Mouse (Mus musculus) erythroblast, embryonic 14.5 days (primary cell): ENCODE measurements at regions not wholly inside any gene's neighbourhood (a gene's known extent, or its start where the extent isn't known, plus 50 kb on each side); places are given as distances from the start of the nearest gene placed in this dataset.

Experiments used
- H3K27me3 ChIP-seq: 2 replicates; pipeline ENCODE4 v1.6.1; 2012; ENCODE audit warnings: inconsistent platforms; ENCODE audit not compliant: control insufficient read depth
- H3K36me3 ChIP-seq: 2 replicates; pipeline ENCODE4 v1.6.1; 2012; ENCODE audit warnings: mild to moderate bottlenecking, inconsistent platforms; ENCODE audit not compliant: control insufficient read depth
- H3K4me1 ChIP-seq: 2 replicates; pipeline ENCODE4 v1.6.1; 2012; ENCODE audit warnings: inconsistent platforms; ENCODE audit not compliant: control insufficient read depth
- H3K4me3 ChIP-seq: replicated peaks from 2 replicates; pipeline ENCODE3; 2012; ENCODE audit warnings: moderate library complexity, mild to moderate bottlenecking, inconsistent platforms
- H3K9me3 ChIP-seq: 2 replicates; pipeline ENCODE4 v1.6.1; 2012; ENCODE audit warnings: low read length, inconsistent platforms, mixed read lengths; ENCODE audit not compliant: control insufficient read depth
- GATA1 ChIP-seq: IDR thresholded peaks from 2 replicates; pipeline ENCODE4 v1.6.1; 2012; ENCODE audit warnings: low read length, inconsistent platforms, mixed read lengths
- TAL1 ChIP-seq: IDR thresholded peaks from 3 replicates; pipeline ENCODE4 v1.6.1; 2012; ENCODE audit warnings: low read length, inconsistent platforms, mixed read lengths

GRCm38 (mm10) chr10:17427316-17427715, 295.7 kb upstream of the Cited2 start:
- H3K9me3 ChIP-seq = no peaks in the 10 kb centered on the region
- no peak overlapping the region for H3K4me3 ChIP-seq
- TF ChIP-seq GATA1 = no peak
- TF ChIP-seq TAL1 = no peak
- H3K27me3 ChIP-seq = no peaks in the 10 kb centered on the region
- H3K4me1 ChIP-seq = no peaks in the 10 kb centered on the region; the same call in 1 of the 2 replicates
- H3K36me3 ChIP-seq = no peaks in the 10 kb centered on the region

DNA sequence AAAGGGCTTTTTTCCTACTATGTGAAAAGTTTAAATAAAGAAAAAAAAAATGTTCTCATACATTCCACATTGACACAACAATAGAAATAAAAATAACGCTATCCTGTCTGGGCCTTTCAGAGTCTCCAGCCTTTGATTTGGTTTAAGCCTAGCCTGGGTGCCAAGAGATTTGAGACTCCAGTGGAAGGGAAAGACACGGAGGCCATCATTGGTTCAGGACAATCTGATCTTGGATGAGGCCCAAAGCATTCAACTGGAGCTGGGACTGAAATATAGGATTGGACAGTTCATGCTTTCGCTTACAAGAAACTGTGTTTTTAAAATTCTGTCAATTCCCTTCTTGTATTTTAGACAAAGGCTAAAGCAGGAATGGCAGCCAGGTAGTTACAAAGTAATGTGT, 294.7 kb upstream of the Cited2 start:
- H3K27me3 ChIP-seq = no peaks in the 10 kb centered on the region
- H3K4me3 ChIP-seq = no peak overlapping the region
- no peaks in the 10 kb centered on the region for H3K9me3 ChIP-seq
- H3K36me3 ChIP-seq = no peaks in the 10 kb centered on the region
- H3K4me1 ChIP-seq = no peaks in the 10 kb centered on the region; the same call in 1 of the 2 replicates
- TF ChIP-seq TAL1 = no peak
- TF ChIP-seq GATA1 = no peak

GRCm38 (mm10) chr10:17431068-17431467, 291.9 kb upstream of the Cited2 start:
- no peak for TF ChIP-seq TAL1
- TF ChIP-seq GATA1 = no peak
- no peaks in the 10 kb centered on the region for H3K27me3 ChIP-seq
- H3K36me3 ChIP-seq = no peaks in the 10 kb centered on the region
- H3K4me3 ChIP-seq = no peak overlapping the region
- H3K9me3 ChIP-seq = no peaks in the 10 kb centered on the region
- no peaks in the 10 kb centered on the region; the same call in 1 of the 2 replicates for H3K4me1 ChIP-seq

DNA sequence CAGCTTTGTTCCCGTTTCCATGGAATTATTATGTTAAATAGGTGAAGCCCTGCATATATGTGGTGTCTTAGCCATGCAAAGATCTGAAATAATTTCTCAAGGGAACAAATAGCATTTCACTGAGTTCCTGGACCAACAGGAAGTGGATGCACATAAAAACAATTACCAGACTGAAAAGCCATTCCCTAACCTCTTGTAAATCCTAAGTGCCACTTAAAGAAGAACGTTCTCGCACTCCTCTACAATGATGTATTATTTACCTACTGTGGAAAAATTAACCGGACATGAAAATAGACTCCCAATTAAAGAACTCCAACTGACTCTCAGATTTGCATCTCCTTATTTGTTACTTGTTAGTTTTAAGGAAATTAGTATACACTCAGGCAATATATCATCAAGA, 288.9 kb upstream of the Cited2 start:
- Histone ChIP-seq H3K36me3 (no peaks in the 10 kb centered on the region), H3K27me3 (no peaks in the 10 kb centered on the region)
- TF ChIP-seq GATA1 (no peak), TAL1 (no peak)

DNA sequence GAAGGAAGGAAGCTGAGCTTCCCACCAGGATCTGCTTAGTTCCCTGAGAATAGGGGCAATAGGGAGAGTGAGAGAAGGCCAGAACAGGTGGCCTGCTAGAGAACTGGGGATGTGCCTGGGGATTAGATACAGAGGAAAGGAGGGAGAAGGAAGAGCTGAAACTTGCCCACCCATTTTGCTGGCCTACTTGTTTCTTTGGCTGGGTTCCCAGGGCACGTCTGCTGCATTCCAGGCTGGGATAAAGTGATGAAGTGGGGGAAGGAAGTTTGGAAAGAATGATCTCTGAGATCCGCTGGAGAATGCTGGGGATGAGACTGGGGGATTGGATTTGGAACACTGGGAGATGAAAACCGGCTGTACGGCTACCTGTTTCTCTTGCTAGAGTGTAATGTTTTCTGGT, 272.8 kb upstream of the Cited2 start:
- Histone ChIP-seq H3K4me1 (no peaks in the 10 kb centered on the region; the same call in 1 of the 2 replicates), H3K27me3 (no peaks in the 10 kb centered on the region), H3K9me3 (no peaks in the 10 kb centered on the region), H3K4me3 (no peak overlapping the region), H3K36me3 (no peaks in the 10 kb centered on the region)
- TF ChIP-seq GATA1 (no peak), TAL1 (no peak)

More for the DNA sequence above, 288.9 kb upstream of the Cited2 start:
- H3K4me1 ChIP-seq = no peaks in the 10 kb centered on the region
- no peaks in the 10 kb centered on the region for H3K9me3 ChIP-seq
- H3K4me3 ChIP-seq = no peak overlapping the region

DNA sequence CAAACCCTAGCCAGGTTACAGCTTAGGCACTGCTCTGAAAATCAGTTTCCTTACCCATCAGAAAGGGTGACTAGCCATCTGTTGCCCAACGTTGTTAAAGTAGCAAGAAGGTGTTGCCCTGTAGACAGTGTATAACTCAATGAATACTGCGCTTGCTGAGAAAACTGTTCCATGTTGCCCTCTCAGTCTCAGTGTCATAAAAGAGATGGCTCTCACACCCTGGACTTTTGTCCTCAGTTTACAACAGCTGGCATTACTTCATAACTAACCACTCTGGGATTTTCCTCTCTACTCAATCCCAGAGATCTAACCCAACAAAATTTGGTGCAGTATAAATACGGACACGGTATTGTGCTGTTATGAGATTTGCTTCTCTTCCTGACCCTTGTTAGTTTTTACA, 252.1 kb upstream of the Cited2 start:
- H3K36me3 ChIP-seq = no peaks in the 10 kb centered on the region
- no peak overlapping the region for H3K4me3 ChIP-seq
- TF ChIP-seq GATA1 = no peak
- TF ChIP-seq TAL1 = no peak
- H3K4me1 ChIP-seq = no peaks in the 10 kb centered on the region
- H3K27me3 ChIP-seq = no peaks in the 10 kb centered on the region
- H3K9me3 ChIP-seq = no peaks in the 10 kb centered on the region

DNA sequence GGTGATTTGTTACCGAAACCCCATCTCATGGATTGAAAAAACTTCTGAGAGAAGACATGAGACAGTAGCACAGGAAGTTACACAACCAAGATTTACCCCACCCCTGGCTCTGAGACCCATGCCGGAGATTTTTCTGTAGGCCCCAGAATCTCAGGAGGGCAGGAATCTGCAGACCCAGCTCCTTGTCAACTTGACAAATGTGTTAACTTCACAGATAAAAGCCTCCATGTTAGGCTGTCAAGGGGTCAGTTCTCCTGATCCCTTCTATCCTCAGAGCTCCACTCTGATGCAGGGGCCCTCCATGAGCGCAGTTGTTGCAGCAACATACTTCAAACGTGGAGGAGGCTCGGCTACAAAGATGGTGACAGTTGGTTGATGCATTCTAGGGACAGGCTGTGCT, 250.5 kb upstream of the Cited2 start:
- TF ChIP-seq TAL1 (no peak), GATA1 (no peak)
- no peak overlapping the region for H3K4me3 ChIP-seq
- no peaks in the 10 kb centered on the region for H3K27me3 ChIP-seq
- no peaks in the 10 kb centered on the region for H3K36me3 ChIP-seq
- H3K4me1 ChIP-seq = no peaks in the 10 kb centered on the region
- H3K9me3 ChIP-seq = no peaks in the 10 kb centered on the region

- no peaks in the 10 kb centered on the region for H3K27me3 ChIP-seq
- TF ChIP-seq GATA1 (no peak), TAL1 (no peak)
- no peak overlapping the region for H3K4me3 ChIP-seq
- no peaks in the 10 kb centered on the region for H3K36me3 ChIP-seq
- no peaks in the 10 kb centered on the region for H3K4me1 ChIP-seq
- no peaks in the 10 kb centered on the region for H3K9me3 ChIP-seq
These were observed 247.0 kb upstream of the Cited2 start for GRCm38 (mm10) chr10:17475976-17476375.

- no peak for TF ChIP-seq TAL1
- TF ChIP-seq GATA1 = no peak
- Histone ChIP-seq H3K4me1 (no peaks in the 10 kb centered on the region), H3K9me3 (no peaks in the 10 kb centered on the region)
These were observed 246.3 kb upstream of the Cited2 start for GRCm38 (mm10) chr10:17476720-17477119.

More at GRCm38 (mm10) chr10:17476720-17477119, 246.3 kb upstream of the Cited2 start:
- Histone ChIP-seq H3K4me3 (no peak overlapping the region), H3K27me3 (no peaks in the 10 kb centered on the region), H3K36me3 (no peaks in the 10 kb centered on the region)
